Mouse (Mus musculus) heart, adult 2 months (tissue): ENCODE data around the gene Pfkfb3. TPM values are rescaled to one million over a fixed set of nuclear protein-coding genes. Genes with fewer than 3 reads are reported as not detected.

Experiments
- DNase-seq, 2 experiments: peaks; one replicate each; pipeline ENCODE4 v3.0.0; 2021
- H3K27ac ChIP-seq: fragments of 200-600 bp; 2 replicates; pipeline ENCODE4 v1.8.1; 2022
- H3K27me3 ChIP-seq: fragments of 200-500 bp; 2 replicates; pipeline ENCODE4 v1.6.1; 2012; ENCODE audit warnings: mild to moderate bottlenecking, low read length, inconsistent platforms, mixed read lengths; ENCODE audit not compliant: control insufficient read depth, insufficient read depth
- H3K36me3 ChIP-seq: fragments of 200-500 bp; 2 replicates; pipeline ENCODE4 v1.6.1; 2012; ENCODE audit warnings: low read length, inconsistent platforms; ENCODE audit not compliant: control insufficient read depth, insufficient read depth
- H3K4me1 ChIP-seq: fragments of 200-500 bp; 2 replicates; pipeline ENCODE4 v1.6.1; 2011; ENCODE audit warnings: low read length; ENCODE audit not compliant: control insufficient read depth, insufficient read depth
- H3K4me3 ChIP-seq: fragments of 200-600 bp; 2 replicates; pipeline ENCODE4 v1.8.1; 2022
- H3K79me2 ChIP-seq: fragments of 200-500 bp; replicated peaks from 2 replicates; pipeline ENCODE4 v1.6.1; 2012; ENCODE audit warnings: mild to moderate bottlenecking, inconsistent platforms, low read length, moderate library complexity, mixed read lengths; ENCODE audit not compliant: control insufficient read depth, insufficient read depth
- H3K9ac ChIP-seq: fragments of 200-500 bp; 2 replicates; pipeline ENCODE4 v1.6.1; 2012; ENCODE audit warnings: low read depth, mild to moderate bottlenecking, control low read depth, inconsistent platforms, low read length, mixed read lengths
- CTCF ChIP-seq: fragments of 200-600 bp; IDR thresholded peaks from 2 replicates; pipeline ENCODE4 v1.8.1; 2022; ENCODE audit warnings: antibody characterized with exemption, mild to moderate bottlenecking, moderate library complexity
- EP300 ChIP-seq: fragments of 200-500 bp; IDR thresholded peaks from 2 replicates; pipeline ENCODE4 v1.6.1; 2011; ENCODE audit warnings: low read depth, low read length, control low read depth; ENCODE audit not compliant: insufficient read depth
- POLR2A ChIP-seq: fragments of 200-500 bp; IDR thresholded peaks from 2 replicates; pipeline ENCODE4 v1.6.1; 2011; ENCODE audit warnings: mild to moderate bottlenecking, low read depth, low read length, control low read depth; ENCODE audit not compliant: insufficient read depth
- WGBS: fragments of 180-500 bp; shearing (Covaris S2); methylation state at CpG from one replicate; pipeline ENCODE4 v1.1.7; 2018; 5-methylcytosine and 5-hydroxymethylcytosine counted together
- intact Hi-C: fragments of 180-260 bp; cut with DNase I; formaldehyde crosslinking; loops from one replicate; pipeline ENCODE4 v1.15.1; 2025
- polyA plus RNA-seq: library from polyadenylated mRNA; depleted of rRNA; stranded (reverse); fragments of >200 nt; gene quantifications from 2 replicates; pipeline ENCODE4 v1.2.3, GENCODE M21; 2012; rRNA removed
- total RNA-seq, 2 experiments: library from RNA; stranded (reverse); gene quantifications; 2 replicates each; pipeline ENCODE4 v1.2.3; 2021

The Pfkfb3 gene
- total and polyA plus RNA-seq, 3 experiments, result 9.0 to 14.3 (median 12.1) TPM

DNA sequence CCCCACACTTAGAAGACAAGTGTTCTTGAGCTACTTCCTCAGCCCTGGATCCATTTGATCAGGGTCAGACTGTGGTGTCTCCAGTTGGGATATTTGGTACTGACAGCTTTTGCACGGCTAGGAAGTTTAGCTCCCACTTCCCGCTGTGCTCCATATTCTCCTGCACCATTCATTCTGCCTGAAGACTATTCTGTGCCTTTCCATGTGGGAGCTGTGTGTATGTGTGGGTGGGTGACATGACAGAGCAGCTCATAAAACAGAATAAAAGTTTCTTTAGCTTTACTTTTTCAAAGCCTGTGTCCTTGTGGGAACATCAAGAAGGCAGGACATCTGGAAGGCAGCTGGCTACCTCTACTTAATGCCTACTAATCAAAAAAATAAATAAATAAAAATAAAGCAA, 130.5 kb downstream of the Pfkfb3 start:
- WGBS, result 85% methylated on average over 2 of the region's 2 CpGs
- Histone ChIP-seq H3K79me2 (no peaks in the 10 kb centered on the region), H3K4me3 (no peak overlapping the region), H3K36me3 (no peaks in the 10 kb centered on the region; the same call in 1 of the 2 replicates), H3K27me3 (no peaks in the 10 kb centered on the region), H3K9ac (no peak overlapping the region), H3K4me1 (peaks cover 2% of the 10 kb centered on the region), H3K27ac (no peak overlapping the region)
- DNase-seq, result no peak
- intact Hi-C loops, result loop anchor here (5.0 to 10.0 kb wide), 2 partner anchors 41 to 89 kb away; no protein-coding TSS in a partner anchor
- TF ChIP-seq CTCF (no peak), EP300 (no peak), POLR2A (no peak)

- no peaks in the 10 kb centered on the region; the same call in 1 of the 2 replicates for H3K36me3 ChIP-seq
- H3K27ac ChIP-seq, result no peak overlapping the region
- DNase-seq, result no peak
- H3K79me2 ChIP-seq, result no peaks in the 10 kb centered on the region
- intact Hi-C loops, result loop anchor here (5.0 to 10.0 kb wide), 2 partner anchors 40 to 88 kb away; no protein-coding TSS in a partner anchor
- peaks cover 2% of the 10 kb centered on the region for H3K4me1 ChIP-seq
- TF ChIP-seq CTCF (peak; percentile 56), POLR2A (no peak)
- H3K4me3 ChIP-seq, result no peak overlapping the region
- 86% methylated on average over 3 of the region's 3 CpGs for WGBS
- H3K9ac ChIP-seq, result no peak overlapping the region
- no peaks in the 10 kb centered on the region for H3K27me3 ChIP-seq
These were observed 131.5 kb downstream of the Pfkfb3 start for GRCm38 (mm10) chr2:11422384-11422783.

Other genes starting within 250 kb of the Pfkfb3 start
- gene Rbm17, start 50.1 kb upstream of the Pfkfb3 start, total RNA-seq, result 10 to 100 TPM; 53.2 to 67.5 TPM
- 32.3 and 39.3 TPM in 2 replicates for gene Rbm17, start 50.1 kb upstream of the Pfkfb3 start, polyA plus RNA-seq
- not detected for gene Gm17490, start 72.2 kb upstream of the Pfkfb3 start, total RNA-seq
- not detected in 2 replicates for gene Gm17490, start 72.2 kb upstream of the Pfkfb3 start, polyA plus RNA-seq
- under 1 TPM; 0.80 to 0.81 TPM for gene Il2ra, start 88.7 kb upstream of the Pfkfb3 start, total RNA-seq
- 0.78 and 0.97 TPM in 2 replicates for gene Il2ra, start 88.7 kb upstream of the Pfkfb3 start, polyA plus RNA-seq
- gene Il15ra, start 151.2 kb upstream of the Pfkfb3 start, total RNA-seq, result 10 to 100 TPM; 24.4 to 31.2 TPM
- gene Il15ra, start 151.2 kb upstream of the Pfkfb3 start, polyA plus RNA-seq, result 35.3 and 51.4 TPM in 2 replicates
- gene Fbh1, start 223.5 kb upstream of the Pfkfb3 start, total RNA-seq, result 10 to 100 TPM; 68.0 to 70.4 TPM
- 42.3 and 65.1 TPM in 2 replicates for gene Fbh1, start 223.5 kb upstream of the Pfkfb3 start, polyA plus RNA-seq
- 10 to 100 TPM; 16.6 TPM for gene Ankrd16, start 223.8 kb upstream of the Pfkfb3 start, total RNA-seq
- gene Ankrd16, start 223.8 kb upstream of the Pfkfb3 start, polyA plus RNA-seq, result 27.9 and 30.6 TPM in 2 replicates